In the genomic region with DNA sequence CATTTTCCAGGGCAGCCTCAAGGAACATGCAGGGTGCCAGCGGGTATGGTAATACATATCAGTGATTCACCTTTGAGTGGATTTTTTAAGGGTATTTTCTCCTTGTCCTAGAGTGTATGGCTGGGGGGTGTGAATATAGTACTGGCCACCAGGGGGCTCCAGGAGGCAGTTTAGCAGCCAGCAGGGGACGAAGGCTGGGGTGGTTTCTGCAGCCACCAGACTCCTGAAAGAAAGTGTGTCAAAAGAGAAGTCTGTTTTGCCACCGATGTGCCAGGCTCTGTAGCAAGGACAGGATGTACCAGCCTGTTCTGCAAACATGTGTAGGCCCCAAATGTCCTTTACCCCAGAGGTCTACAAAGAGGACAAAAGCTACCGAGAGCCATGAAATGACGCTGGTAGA, we compare ENCODE assay signal across 8 mouse cellular contexts. TPM values are rescaled to one million over a fixed set of nuclear protein-coding genes. Genes with fewer than 3 reads are reported as not detected.
DNase-seq lines count a peak whose midpoint lies in the region; ATAC-seq and TF ChIP-seq lines count a peak whose summit lies in the region.

No protein-coding gene starts in this region.

- H3K27me3 ChIP-seq in embryonic facial prominence, embryonic 14.5 days (replicated peaks; ENCODE audit: control insufficient read depth, insufficient read depth, low read length) = no peaks in the 10 kb centered on the region
- H3K27me3 ChIP-seq in kidney, postnatal 0 days (ENCODE audit: insufficient read depth, low read length) = no peaks in the 10 kb centered on the region
- H3K27me3 ChIP-seq in liver, embryonic 14.5 days (ENCODE audit: control insufficient read depth, insufficient read depth, low read length) = no peaks in the 10 kb centered on the region

- no peak overlapping the region for H3K4me3 ChIP-seq in bone marrow macrophage, adult 2 months (ENCODE audit: insufficient read depth, low read length)
- H3K4me3 ChIP-seq in embryonic facial prominence, embryonic 14.5 days (ENCODE audit: low read depth, low read length) = no peak overlapping the region
- no peak overlapping the region for H3K4me3 ChIP-seq in kidney, postnatal 0 days (replicated peaks; ENCODE audit: low read depth, low read length)
- no peak overlapping the region for H3K4me3 ChIP-seq in liver, embryonic 14.5 days (ENCODE audit: insufficient read depth in 1 of 2, low read depth in 2 of 2, low read length in 2 of 2)

- peak; percentile 17; the same call in 1 of the 2 replicates for ATAC-seq in embryonic facial prominence, embryonic 14.5 days (ENCODE audit: low read depth)
- ATAC-seq in kidney, postnatal 0 days (replicated peaks; ENCODE audit: low FRiP score, low read depth) = peak; percentile 56; the same call in 1 of the 2 replicates
- ATAC-seq in liver, embryonic 14.5 days (ENCODE audit: insufficient read depth) = no peak; the same call in 1 of the 2 replicates

- H3K4me1 ChIP-seq in bone marrow macrophage, adult 2 months (ENCODE audit: control insufficient read depth, insufficient read depth, low read length) = no peaks in the 10 kb centered on the region
- H3K4me1 ChIP-seq in embryonic facial prominence, embryonic 14.5 days (ENCODE audit: control insufficient read depth, insufficient read depth, low read length) = peaks cover 69% of the 10 kb centered on the region
- peaks cover 30% of the 10 kb centered on the region; the same call in 1 of the 2 replicates for H3K4me1 ChIP-seq in kidney, postnatal 0 days (replicated peaks; ENCODE audit: insufficient read depth, low read length)
- H3K4me1 ChIP-seq in liver, embryonic 14.5 days (replicated peaks; ENCODE audit: control insufficient read depth in 2 of 2, insufficient read depth in 2 of 2, low read length in 1 of 2) = peaks cover 0 to 2% of the 10 kb centered on the region in 2 experiments; a peak in 1 of 4 replicates

- TF ChIP-seq CTCF in bone marrow macrophage, adult 2 months (IDR thresholded peaks at IDR 0.05; ENCODE audit: low read depth, low read length) = peak; percentile 82
- peak; percentile 94 for TF ChIP-seq CTCF in kidney, postnatal 0 days (IDR thresholded peaks at IDR 0.05; ENCODE audit: low read depth)
- TF ChIP-seq CTCF in liver, embryonic 14.5 days (IDR thresholded peaks at IDR 0.05; ENCODE audit: low read depth) = peak; percentile 79

- H3K4me2 ChIP-seq in embryonic facial prominence, embryonic 14.5 days (ENCODE audit: low read depth, low read length) = no peak overlapping the region
- H3K4me2 ChIP-seq in kidney, postnatal 0 days (ENCODE audit: low read length) = no peak overlapping the region
- no peak overlapping the region for H3K4me2 ChIP-seq in liver, embryonic 14.5 days (ENCODE audit: low read depth)

- TF ChIP-seq POLR2A in bone marrow macrophage, adult 2 months (IDR thresholded peaks at IDR 0.05; ENCODE audit: borderline replicate concordance, low read depth, low read length) = no peak

- no peaks in the 10 kb centered on the region for H3K9me3 ChIP-seq in embryonic facial prominence, embryonic 14.5 days (ENCODE audit: control insufficient read depth, low read length)
- H3K9me3 ChIP-seq in kidney, postnatal 0 days (replicated peaks; ENCODE audit: low read length) = no peaks in the 10 kb centered on the region
- no peaks in the 10 kb centered on the region for H3K9me3 ChIP-seq in liver, embryonic 14.5 days (ENCODE audit: control insufficient read depth, low read length)

- no peak overlapping the region for H3K9ac ChIP-seq in embryonic facial prominence, embryonic 14.5 days (ENCODE audit: low read depth, low read length)
- no peak overlapping the region for H3K9ac ChIP-seq in kidney, postnatal 0 days (ENCODE audit: low read depth, low read length)
- no peak overlapping the region for H3K9ac ChIP-seq in liver, embryonic 14.5 days (replicated peaks)

- no peak overlapping the region for H3K27ac ChIP-seq in bone marrow macrophage, adult 2 months (ENCODE audit: insufficient read depth, low read depth, low read length)
- H3K27ac ChIP-seq in embryonic facial prominence, embryonic 14.5 days (replicated peaks; ENCODE audit: low read depth, low read length) = no peak overlapping the region
- H3K27ac ChIP-seq in kidney, postnatal 0 days = no peak overlapping the region
- no peak overlapping the region for H3K27ac ChIP-seq in liver, embryonic 14.5 days

- TF ChIP-seq EP300 in liver, embryonic 14.5 days (IDR thresholded peaks at IDR 0.05; ENCODE audit: low read depth) = no peak

- DNase-seq in ES-CJ7 (ENCODE audit: low read depth, low spot score) = peak; percentile 41
- DNase-seq in embryonic facial prominence, embryonic 14.5 days (ENCODE audit: low spot score) = peak; percentile 83
- DNase-seq in heart, adult 8-10 months (ENCODE audit: low spot score) = peak; percentile 71
- DNase-seq in kidney, postnatal 0 days (ENCODE audit: low spot score) = peak; percentile 85
- DNase-seq in liver, embryonic 14.5 days (ENCODE audit: low read depth in 3 of 3, low spot score in 3 of 3) = no peak
- peak; percentile 82 for DNase-seq in ovary, postnatal 14 days (ENCODE audit: low spot score)
- peak; percentile 67 for DNase-seq in urinary bladder, adult 2 months (ENCODE audit: low spot score)

- H3K36me3 ChIP-seq in embryonic facial prominence, embryonic 14.5 days (ENCODE audit: control insufficient read depth, insufficient read depth, low read length) = no peaks in the 10 kb centered on the region
- peaks cover 3% of the 10 kb centered on the region; the same call in 1 of the 2 replicates for H3K36me3 ChIP-seq in kidney, postnatal 0 days (ENCODE audit: insufficient read depth, low read length)
- H3K36me3 ChIP-seq in liver, embryonic 14.5 days (replicated peaks; ENCODE audit: control insufficient read depth, insufficient read depth, low read depth) = no peaks in the 10 kb centered on the region

- WGBS in embryonic facial prominence, embryonic 14.5 days = 40% methylated on average over 5 of the region's 5 CpGs
- WGBS in kidney, postnatal 0 days = 46% methylated on average over 5 of the region's 5 CpGs
- 29% methylated on average over 5 of the region's 5 CpGs for WGBS in liver, embryonic 14.5 days (ENCODE audit: insufficient replicate concordance)

RNA-seq across cellular contexts. Expression of a gene that starts 42.5 kb away (rescaled TPM):
- polyA plus RNA-seq in bone marrow macrophage, adult 2 months (2012; ENCODE audit: insufficient read depth, insufficient read length, missing spikeins) = 0.71 and 0.91 TPM in 2 replicates
- polyA plus RNA-seq in embryonic facial prominence, embryonic 14.5 days (2014; fragmentation: Nextera tagmentation; extraction: Ambion mirVana) = 93.4 and 95.4 TPM in 2 replicates
- total RNA-seq in heart, adult 8-10 months (2022) = 10 to 100 TPM; 42.6 to 46.1 (median 44.5) TPM
- 80.2 and 93.0 TPM in 2 replicates for polyA plus RNA-seq in kidney, postnatal 0 days (2015; fragmentation: Nextera tagmentation; extraction: Ambion mirVana)
- 3.2 and 3.6 TPM in 2 replicates for polyA plus RNA-seq in liver, embryonic 14.5 days (2012; rRNA removed)
- polyA plus RNA-seq in liver, embryonic 14.5 days (2014; fragmentation: Nextera tagmentation; extraction: Ambion mirVana) = 4.7 and 5.3 TPM in 2 replicates
- 140 and 183 TPM in 2 replicates for polyA plus RNA-seq in urinary bladder, adult 2 months (2012; rRNA removed)

Comparison
In these comparisons a context has a peak if more than half of its experiments do, and no peak if none do; other contexts are left out.
1. DNase-seq: peak in ES-CJ7 (single experiment), embryonic facial prominence, embryonic 14.5 days (single experiment), heart, adult 8-10 months (single experiment), kidney, postnatal 0 days (single experiment), ovary, postnatal 14 days (single experiment) and urinary bladder, adult 2 months (single experiment); none in liver, embryonic 14.5 days (0 of 3).
2. RNA of a gene that starts 42.5 kb away (polyA plus RNA-seq): 140 to 183 TPM in urinary bladder, adult 2 months, 93.4 to 95.4 TPM in embryonic facial prominence, embryonic 14.5 days and 80.2 to 93.0 TPM in kidney, postnatal 0 days; 3.2 to 5.3 TPM in liver, embryonic 14.5 days and 0.71 to 0.91 TPM in bone marrow macrophage, adult 2 months; every median in the first group is over 10 times any median in the second.
3. Peak in every context shown above with its lines, with median percentiles within 50 percentile points of each other: CTCF ChIP-seq.